Mouse (Mus musculus): ENCODE measurements around the gene Lman1l.

The Lman1l gene

DNA sequence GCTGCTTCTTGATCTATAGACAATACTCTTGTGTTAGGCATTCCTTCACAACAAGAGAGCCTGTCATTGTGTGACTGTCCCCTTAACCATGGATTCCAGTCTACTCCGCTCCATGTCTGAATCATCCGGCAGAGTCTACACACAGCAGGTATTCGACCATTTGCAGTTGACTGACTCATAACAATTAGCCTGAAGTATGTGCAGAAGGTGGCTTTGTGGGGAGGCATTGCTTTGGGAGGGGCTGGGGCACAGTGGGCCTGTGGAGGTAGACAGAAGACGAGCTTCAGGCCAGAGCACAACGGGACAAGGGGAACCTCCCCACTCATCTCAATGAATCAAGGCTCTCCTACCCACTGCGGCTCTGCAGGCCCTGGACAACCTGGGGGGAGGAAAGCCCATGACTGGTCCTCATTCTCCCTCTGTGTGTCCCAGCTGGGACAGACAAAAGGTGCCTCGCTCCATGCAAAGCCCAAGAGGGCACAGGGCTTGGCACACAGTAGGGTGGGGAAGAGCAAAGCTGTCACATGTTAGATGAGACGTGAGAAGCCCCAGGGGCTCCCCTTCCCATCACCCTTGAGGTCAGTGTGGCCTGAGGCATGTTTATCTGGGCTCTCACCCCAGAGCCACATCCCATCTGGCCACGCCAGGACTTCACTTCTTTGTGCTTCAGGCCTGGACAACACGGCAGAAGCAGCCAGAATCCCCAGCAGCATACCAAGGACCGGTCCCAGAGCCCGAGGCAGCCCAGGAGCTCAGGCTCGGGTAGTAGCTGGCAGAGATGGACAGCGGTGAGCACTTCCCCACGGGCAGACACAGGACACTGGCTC is 5.3 kb upstream of the Lman1l start:
- no peak for DNase-seq (ENCODE audit: low read depth in 2 of 2, low spot score in 2 of 2)

DNA sequence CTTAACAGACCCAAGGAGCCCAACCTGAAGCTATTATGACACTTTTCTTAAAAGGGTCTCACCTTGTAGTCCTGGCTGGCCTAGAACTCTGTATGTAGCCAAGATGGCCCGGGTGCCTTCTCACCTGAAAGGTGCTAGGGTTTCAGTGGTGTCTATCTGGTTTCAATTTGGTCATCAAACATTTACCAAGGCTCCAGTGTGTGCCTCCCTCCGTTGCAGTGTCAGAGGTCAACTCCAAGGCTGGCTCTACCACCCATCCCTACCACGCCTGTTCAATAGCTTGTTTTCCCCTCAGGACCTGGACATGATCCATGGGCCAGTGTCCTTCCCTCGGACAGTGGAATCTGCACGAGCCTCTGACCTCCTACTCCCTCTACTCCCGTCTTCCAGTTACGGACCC is 3.7 kb upstream of the Lman1l start:
- no peak for DNase-seq (ENCODE audit: low read depth in 2 of 2, low spot score in 2 of 2)

DNA sequence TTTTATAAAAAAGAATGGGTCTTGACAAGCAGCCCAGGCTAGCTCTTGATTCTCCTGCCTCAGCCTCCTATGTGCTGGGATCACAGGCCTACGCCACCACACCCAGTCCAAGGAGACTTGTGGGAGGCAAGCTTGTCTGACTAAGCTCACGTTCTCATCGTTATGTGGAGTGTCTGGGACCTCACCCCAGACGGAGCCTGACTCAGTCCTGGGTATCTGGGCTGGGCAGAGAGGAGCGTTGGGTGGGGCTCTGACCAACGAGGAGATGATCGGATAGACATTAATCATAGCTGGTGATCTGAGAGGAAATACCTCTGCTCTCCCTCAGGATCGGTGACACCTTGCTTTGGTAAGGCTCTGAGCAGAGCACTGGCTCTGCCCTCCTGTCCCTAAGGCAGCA is 1.7 kb downstream of the Lman1l start:
- no peak for DNase-seq (ENCODE audit: low read depth in 2 of 2, low spot score in 2 of 2)

DNA sequence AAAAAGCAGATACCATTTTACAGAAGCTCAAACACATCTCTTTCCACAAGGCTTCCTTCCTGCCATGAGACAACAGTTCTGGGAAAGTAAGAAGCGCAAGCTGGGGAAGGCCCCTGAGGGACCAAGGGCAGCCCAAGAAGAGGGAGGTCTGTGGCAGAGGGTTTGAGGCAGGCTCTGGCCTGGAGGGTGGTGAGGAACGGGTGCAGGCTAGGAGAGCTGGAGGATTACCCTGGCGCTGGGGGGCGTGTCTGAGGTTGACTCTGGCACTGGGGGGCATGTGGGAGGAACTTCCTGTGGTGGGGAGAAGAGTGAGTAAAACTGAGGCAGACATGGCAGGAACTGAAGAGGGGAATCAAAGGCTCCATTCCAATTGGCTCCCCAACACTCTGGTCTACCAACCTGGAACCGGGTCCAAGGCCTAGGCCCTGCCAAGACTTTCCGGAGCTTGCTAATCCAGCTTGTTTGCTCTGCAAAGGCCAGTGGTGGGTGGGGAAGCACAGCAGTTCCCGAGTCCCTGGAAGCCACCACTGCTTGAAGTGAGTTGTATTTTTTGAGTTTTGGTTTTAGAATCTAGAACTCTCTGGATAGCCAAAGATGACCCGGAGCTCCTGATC is 2.9 kb downstream of the Lman1l start:
- DNase-seq (ENCODE audit: low read depth in 2 of 2, low spot score in 2 of 2): no peak

DNA sequence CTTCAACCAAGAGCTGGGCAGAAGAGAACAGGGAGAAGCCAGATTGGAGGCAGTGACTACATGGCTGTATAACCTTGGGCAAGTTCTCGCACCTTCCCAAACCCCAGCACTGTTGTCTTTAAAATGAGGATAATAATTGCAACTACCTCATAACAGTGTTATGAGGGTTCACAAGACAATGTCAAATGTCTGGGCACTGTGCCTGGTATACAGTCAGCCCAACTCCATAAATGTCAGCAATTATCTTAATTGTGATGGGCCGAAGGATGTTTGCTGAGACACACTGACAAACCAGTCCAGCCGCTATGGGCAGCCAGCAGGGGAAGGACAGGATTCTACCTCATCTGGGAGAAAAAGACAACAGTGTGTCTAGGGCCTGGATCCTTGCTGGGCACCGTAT is 5.8 kb downstream of the Lman1l start:
- no peak for DNase-seq (ENCODE audit: low read depth in 2 of 2, low spot score in 2 of 2)

DNA sequence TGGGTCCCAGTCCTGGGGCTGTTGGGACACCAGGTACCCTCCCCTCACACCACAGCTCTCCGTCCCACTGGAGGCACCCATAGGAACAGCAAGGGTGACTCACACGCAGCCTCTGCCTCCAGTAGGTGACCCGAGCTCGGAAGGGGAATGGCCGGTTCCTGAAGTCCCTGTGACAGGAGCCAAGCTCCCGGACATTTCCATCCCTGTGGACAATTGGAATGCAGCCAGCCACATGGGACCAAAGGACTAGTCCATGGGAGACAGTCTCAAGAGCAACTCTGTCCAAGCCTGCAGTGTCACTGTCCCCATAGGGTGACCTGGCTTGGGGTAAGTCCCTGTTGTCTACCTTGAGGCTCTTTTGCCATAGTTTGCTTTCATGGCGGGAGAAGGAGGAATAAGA is 6.6 kb downstream of the Lman1l start:
- no peak for DNase-seq (ENCODE audit: low read depth in 2 of 2, low spot score in 2 of 2)

DNA sequence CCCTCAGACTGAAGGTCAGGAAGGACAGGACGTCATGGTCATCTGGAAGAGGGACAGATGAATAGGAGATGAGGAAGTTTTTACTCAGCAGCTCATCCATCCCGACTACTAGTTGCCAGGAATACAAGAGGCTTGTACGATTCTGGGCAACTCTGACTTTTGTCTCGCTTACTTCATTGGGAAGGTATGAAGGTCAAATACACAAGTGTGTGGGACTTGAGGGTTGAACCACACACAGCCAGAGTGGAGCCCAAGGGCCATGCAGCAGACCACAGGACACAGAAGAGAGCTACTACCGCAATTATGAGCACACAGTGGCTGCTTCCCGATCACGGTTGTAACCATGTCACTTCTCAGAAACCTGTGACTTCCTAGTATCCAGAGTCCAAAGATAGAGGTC is 8.0 kb downstream of the Lman1l start:
- no peak for DNase-seq (ENCODE audit: low read depth in 2 of 2, low spot score in 2 of 2)

DNA sequence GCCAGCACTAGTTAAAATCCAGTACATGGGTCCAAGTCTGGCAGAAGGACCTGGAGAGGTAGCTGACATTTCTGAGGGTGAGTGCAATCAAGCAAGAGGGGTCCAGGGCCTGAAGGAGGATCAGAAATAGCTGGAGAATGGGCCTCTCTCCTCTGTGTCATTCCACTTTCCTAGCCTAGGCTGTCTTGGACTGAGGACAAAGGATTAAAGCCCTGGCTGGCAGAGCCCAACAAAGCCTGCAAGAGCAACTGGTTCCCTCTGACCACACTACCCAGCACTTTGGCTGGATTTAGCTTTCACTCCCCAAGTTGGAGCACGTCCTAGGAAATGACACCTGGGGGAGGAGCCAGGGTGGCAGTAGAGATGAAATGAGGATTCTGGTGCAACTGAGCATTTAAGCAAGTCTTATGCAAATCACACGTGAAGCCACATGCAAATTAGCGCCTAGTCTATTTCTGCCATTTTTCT is 10.2 kb downstream of the Lman1l start:
- no peak for DNase-seq (ENCODE audit: low read depth in 2 of 2, low spot score in 2 of 2)

DNA sequence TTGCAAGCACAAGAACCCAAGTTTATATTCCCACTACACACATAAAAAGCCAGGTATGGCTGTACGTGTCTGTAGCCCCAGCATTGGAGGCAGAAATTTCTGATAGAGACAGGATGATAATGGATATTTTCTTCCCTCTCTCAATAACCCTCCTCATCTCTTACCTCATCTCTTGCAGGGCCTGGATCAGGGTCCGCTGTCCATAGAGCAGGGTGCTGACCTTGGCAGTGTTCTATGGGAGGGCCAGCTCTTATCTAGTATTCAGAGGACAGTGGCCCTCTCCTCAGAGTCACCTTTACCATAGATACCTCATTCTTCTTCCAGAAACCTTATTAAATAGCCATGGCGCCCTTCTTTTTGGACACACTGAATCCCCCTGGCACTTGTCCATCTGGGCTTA is 10.8 kb downstream of the Lman1l start:
- DNase-seq (ENCODE audit: low read depth in 2 of 2, low spot score in 2 of 2): no peak

DNA sequence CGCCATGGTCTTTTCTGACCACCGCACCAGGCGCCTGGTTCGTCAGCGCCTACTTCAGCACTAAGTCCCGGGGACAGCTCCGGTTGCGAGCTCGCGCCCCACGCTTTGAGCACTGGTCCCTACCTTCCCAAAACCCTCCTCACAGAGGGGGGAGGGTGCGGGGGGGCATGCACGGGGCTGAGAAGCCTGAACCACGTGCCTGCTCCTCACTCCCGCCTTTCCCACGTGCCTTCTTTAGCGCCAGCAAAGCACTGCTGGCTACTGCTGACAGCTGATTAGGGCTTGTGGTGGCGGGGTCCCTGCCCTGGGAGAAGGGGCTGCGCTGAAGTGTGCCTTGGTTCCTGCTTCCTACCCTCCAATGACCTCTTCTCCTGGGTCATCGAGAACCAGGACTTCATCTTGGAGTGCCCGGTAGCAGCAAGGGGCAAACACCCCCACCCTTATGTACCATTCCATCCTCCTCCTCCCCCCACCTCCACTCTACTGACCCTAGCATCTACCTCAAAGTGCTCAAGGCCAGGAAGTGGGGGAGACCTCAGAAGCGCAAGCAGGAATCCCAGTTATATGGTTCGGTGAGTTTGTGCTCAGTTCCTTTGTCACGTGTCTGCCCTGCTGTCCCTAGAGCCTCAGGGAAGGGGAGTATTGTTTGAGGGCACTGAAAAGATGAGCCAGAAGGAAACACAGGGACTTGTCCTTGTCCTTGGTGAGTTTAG is 14.3 kb downstream of the Lman1l start, which contains the start of gene Cplx3:
Gene Cplx3 (minus strand): TSS at position 143 of the 713 bp plus-strand sequence.
- peak in 1 of 2 experiments; percentile 14 for DNase-seq (ENCODE audit: low read depth in 2 of 2, low spot score in 2 of 2)

DNA sequence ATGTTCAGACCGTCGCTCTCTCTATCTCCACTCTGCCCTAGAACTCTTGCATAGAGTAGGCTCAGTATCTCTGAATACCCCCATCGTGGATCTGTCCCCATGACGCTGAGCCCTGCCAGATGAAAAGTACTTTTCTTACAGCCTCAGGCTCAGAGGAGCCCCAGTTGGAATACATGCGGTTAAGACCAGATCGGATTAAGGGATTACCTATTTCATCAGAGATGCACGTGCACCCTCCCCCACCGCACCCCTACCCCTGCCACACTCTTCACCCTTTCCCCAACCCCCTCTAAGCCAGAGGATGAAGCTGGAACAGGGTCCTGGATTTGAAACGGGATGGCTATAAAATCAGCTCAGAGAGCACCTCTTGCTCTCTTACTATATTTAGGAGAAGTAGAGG is 15.1 kb downstream of the Lman1l start:
- no peak for DNase-seq (ENCODE audit: low read depth in 2 of 2, low spot score in 2 of 2)

DNA sequence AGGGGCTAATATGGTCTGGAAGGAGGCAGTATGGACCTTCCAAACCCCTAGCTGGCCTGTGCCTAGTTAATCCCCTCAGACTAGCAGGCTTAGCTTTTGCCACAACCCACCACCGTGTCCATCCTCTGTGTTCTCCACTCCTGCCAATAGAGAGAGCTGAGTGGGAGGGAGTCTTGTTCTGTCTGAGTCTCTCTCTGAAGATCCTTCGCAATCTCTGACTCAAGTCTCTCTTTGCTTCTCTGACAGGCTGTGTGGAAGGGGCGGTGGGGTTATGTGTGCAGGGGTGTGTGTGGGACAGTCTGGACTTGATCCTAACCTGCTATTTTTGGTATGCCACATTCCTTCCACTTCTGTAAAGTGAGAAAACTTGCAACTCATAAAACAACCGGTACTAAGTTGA is 15.7 kb downstream of the Lman1l start:
- no peak for DNase-seq (ENCODE audit: low read depth in 2 of 2, low spot score in 2 of 2)

DNA sequence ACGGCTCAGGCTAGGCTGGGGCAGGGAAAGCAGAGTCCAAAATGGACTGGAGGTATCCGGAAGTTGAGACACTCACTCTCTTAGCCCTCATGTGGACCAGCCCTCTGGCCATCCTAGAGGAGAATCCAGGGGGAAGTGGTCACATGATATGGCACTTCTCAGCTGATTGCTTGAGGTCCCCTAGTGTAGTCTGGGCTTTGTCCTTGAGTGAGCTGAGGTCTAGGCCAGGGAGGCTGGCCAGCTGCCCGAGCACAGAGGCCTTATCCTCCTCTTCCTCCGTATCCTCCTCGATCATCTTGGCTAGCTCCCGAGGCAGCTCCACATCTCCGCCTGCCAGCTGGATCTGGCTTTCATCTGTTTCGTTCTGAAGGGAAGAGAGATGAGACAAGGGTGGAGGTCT is 18.5 kb downstream of the Lman1l start:
- no peak for DNase-seq (ENCODE audit: low read depth in 2 of 2, low spot score in 2 of 2)

DNA sequence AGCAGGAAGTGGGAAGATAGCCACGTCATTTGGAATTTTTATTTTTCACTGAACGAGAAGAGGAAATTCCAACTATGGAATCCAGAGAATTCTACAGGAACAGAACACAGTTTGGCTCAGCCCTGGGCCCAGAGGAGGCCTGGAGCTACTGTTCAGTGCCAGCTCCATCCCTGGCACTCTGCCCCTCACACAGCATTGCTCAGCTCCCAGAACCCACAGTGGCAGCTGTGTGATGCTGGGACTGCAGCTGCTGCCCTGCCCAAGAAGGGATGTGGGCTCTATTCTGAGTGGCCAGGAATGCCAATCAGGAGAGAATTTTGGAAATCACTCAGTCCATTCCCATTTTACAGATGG is 19.2 kb downstream of the Lman1l start:
- no peak for DNase-seq (ENCODE audit: low read depth in 2 of 2, low spot score in 2 of 2)

DNA sequence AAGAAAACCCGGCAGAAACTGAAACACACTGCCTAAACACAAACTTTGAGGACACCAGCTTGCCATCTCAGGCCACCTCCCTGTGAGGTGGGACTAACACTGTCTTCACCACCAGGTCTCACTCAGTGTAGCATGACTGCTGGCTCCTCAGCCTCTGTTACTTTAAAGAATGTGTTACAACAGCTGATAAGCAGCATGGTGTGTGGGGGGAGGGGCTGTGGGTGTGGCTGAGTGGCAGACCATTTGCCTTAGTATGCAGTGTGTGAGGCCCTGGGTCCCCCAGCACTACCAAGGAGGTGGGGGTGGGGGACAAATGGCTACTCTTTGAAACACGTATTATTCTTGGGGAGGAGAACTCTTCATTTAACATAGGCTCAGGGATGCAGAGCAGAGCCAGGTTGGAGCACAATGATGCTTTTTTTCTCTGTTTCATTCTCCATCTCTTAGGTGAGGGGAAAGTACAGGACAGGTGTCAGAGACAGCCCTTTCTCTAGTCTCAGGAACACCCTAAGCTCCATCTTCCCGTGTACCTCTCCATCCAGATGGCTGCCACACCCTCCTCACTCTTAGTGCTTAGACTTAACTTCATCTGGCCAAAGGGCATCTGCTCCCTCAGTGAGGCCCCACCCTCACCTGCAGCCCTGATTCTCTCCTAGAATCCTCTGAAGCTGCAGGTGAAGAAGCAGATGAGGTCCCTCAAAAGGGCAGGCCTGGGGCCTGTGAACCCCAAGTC is 19.8 kb downstream of the Lman1l start:
- DNase-seq (ENCODE audit: low read depth in 2 of 2, low spot score in 2 of 2): no peak

DNA sequence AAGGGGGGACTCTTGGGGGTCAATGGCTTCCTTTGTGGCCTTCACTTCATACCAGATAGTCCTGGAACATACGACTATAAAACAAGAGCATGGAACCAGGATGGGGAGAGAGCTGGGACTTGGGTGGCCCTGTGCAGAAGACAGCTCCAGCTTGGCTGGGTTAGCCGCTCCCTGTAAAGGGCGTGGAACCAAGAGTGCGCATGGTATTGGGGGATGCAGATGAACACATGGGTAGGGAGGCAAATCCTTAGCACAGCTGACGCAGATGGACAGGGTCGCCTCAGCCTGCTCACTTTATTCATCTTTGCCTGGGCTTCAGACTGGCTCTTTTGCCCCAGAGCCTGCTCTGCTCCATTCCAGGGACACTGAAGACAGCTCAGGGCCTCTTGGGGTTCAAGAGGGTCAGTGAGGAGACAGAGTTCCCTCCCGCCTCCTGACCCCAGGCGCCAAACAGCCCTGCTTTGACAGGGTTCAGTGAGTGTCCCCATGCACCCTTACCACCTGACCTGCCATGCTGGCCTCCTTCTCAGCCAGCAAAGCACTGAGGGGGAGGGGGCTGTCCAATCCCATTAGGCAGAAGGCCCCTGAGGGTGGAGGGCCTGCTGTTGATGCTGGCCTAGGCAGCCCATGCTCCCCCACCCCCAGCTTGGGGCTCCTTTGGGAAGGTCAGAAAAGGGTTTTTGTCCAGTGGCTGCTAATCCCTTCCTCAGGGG is 21.6 kb downstream of the Lman1l start:
- DNase-seq (ENCODE audit: low read depth in 2 of 2, low spot score in 2 of 2): no peak

DNA sequence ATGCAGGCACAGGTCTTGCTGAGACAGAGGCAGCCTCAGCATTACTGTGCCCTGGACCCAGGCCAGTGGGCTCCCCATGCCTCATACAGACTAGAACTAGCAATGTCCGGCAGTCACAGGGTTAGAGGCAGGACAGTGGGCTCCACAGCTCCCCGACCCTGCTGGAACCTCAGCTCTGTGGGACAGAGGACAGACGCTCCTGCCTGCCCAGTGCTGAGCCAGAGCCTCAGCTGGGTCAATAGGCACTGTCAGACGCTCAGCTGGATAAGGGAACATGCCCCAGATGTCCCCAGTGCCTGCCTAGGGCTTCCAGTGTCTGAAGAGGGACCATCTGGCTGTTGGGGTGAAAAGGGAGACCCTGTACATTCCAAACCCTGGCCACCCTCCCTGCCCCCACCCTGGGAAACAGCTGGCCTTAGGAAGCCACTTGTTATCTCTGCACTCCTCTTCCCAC is 22.6 kb downstream of the Lman1l start:
- no peak for DNase-seq (ENCODE audit: low read depth in 2 of 2, low spot score in 2 of 2)

DNA sequence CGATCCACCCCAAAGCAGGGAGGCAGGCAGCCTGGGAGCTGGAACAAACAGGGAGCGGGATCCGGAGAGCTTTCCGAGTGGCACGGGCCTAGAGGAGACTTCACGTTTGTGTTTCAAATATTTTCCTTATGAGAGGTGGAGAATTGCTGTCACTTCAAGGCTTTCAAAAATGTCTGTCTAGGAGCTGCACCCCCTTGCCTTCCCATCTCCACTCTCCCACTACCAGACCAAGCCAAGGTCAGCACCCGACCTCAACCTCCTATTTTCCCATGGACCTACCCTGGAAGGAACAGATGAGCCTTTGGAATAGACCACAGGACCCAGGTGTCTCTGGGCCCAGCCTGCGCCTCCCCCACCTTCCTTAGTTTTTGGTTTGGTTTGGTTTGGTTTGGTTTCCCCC is 23.3 kb downstream of the Lman1l start:
- DNase-seq (ENCODE audit: low read depth in 2 of 2, low spot score in 2 of 2): no peak

DNA sequence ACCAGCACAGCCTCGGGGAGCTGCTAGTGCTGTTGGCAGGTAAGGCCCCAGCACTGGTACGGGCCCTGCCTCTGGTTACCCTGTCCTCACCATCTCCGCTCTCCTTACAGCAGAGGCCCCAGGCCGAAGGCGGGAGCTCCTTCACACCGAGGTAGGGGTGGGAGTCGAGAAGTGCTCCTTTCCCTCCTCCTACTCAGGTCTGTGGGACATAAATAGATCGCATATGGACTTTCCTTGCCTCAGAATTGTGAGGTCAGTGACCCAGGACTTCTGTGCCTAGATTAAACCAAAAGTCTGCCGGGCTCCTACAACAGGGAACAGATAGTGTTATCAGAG is 26.4 kb downstream of the Lman1l start:
- DNase-seq (ENCODE audit: low read depth in 2 of 2, low spot score in 2 of 2): no peak

DNA sequence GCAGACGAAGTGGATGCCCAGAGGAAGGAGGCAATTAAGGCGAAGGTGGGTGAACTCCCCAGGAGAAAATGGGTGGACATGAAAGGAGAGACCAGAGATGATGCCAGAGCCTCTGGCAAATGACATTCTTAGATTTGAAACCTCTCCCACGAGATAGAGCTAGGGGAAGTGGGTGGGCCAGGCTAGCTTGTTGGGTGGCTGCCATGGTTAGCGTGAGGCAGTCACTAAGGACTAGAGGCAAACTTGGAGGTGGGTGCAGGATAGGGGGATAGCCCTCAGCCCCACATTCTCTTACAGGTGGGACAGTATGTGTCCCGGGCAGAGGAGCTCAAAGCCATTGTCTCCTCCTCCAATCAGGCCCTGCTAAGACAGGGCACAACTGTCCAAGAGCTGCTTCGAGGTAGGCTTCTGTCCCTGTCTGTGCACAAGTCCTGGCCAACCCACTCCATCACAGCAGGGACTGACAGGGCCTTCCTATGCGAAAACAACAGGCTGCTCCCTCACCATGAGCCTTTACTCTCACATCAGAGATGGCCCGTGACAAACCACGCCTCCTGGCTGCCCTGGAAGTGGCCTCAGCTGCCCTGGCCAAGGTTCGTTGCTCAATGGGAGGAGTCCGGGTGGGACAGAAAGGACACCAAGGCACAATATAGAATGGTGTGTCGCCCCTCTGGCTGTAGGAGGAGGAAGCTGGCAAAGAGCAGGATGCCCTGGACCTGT is 27.0 kb downstream of the Lman1l start:
- no peak for DNase-seq (ENCODE audit: low read depth in 2 of 2, low spot score in 2 of 2)

All from CD8-positive naive resting alpha-beta T cell, adult 2 months (primary cell).